Mouse (Mus musculus): ENCODE measurements at regions not wholly inside any gene's neighbourhood (a gene's known extent, or its start where the extent isn't known, plus 50 kb on each side); places are given as distances from the start of the nearest gene placed in this dataset.

- Histone ChIP-seq H3K27ac (ENCODE audit: low read length) (no peak overlapping the region), H3K9me3 (ENCODE audit: low read length) (no peaks in the 10 kb centered on the region), H3K4me2 (replicated peaks; ENCODE audit: low read depth, low read length) (no peak overlapping the region), H3K27me3 (ENCODE audit: insufficient read depth, low read length) (no peaks in the 10 kb centered on the region), H3K4me3 (ENCODE audit: low read length) (no peak overlapping the region), H3K9ac (replicated peaks; ENCODE audit: low read length) (no peak overlapping the region), H3K4me1 (ENCODE audit: insufficient read depth, low read length) (no peaks in the 10 kb centered on the region), H3K36me3 (ENCODE audit: insufficient read depth, low read length) (no peaks in the 10 kb centered on the region)
- ATAC-seq (ENCODE audit: low FRiP score, low TSS enrichment) = no peak
- WGBS = 51% methylated on average over 5 of the region's 5 CpGs
These were observed 233.5 kb upstream of the Rps6ka3 start for GRCm38 (mm10) chrX:158976648-158977047.

- H3K36me3 ChIP-seq (ENCODE audit: insufficient read depth, low read length) = no peaks in the 10 kb centered on the region
- H3K4me2 ChIP-seq (replicated peaks; ENCODE audit: low read depth, low read length) = no peak overlapping the region
- no peak overlapping the region for H3K4me3 ChIP-seq (ENCODE audit: low read length)
- WGBS = 94% methylated on average over 2 of the region's 2 CpGs
- no peaks in the 10 kb centered on the region; the same call in 1 of the 2 replicates for H3K27me3 ChIP-seq (ENCODE audit: insufficient read depth, low read length)
- no peak overlapping the region for H3K27ac ChIP-seq (ENCODE audit: low read length)
- no peak for ATAC-seq (ENCODE audit: low FRiP score, low TSS enrichment)
- H3K9me3 ChIP-seq (ENCODE audit: low read length) = no peaks in the 10 kb centered on the region
- H3K4me1 ChIP-seq (ENCODE audit: insufficient read depth, low read length) = peaks cover 4% of the 10 kb centered on the region; the same call in 1 of the 2 replicates
- no peak overlapping the region for H3K9ac ChIP-seq (replicated peaks; ENCODE audit: low read length)
These were observed 225.4 kb upstream of the Rps6ka3 start for GRCm38 (mm10) chrX:158984721-158985120.

GRCm38 (mm10) chrX:158987676-158988075, 222.4 kb upstream of the Rps6ka3 start:
- no peak for ATAC-seq (ENCODE audit: low FRiP score, low TSS enrichment)
- H3K4me3 ChIP-seq (ENCODE audit: low read length) = no peak overlapping the region

GRCm38 (mm10) chrX:159018955-159019354, 191.2 kb upstream of the Rps6ka3 start:
- Histone ChIP-seq H3K27me3 (ENCODE audit: insufficient read depth, low read length) (no peaks in the 10 kb centered on the region; the same call in 1 of the 2 replicates), H3K36me3 (ENCODE audit: insufficient read depth, low read length) (no peaks in the 10 kb centered on the region), H3K9ac (replicated peaks; ENCODE audit: low read length) (no peak overlapping the region), H3K27ac (ENCODE audit: low read length) (no peak overlapping the region), H3K4me3 (ENCODE audit: low read length) (no peak overlapping the region), H3K4me2 (replicated peaks; ENCODE audit: low read depth, low read length) (no peak overlapping the region), H3K4me1 (ENCODE audit: insufficient read depth, low read length) (no peaks in the 10 kb centered on the region), H3K9me3 (ENCODE audit: low read length) (no peaks in the 10 kb centered on the region)
- 68% methylated on average over 1 of the region's 1 CpGs for WGBS
- ATAC-seq (ENCODE audit: low FRiP score, low TSS enrichment) = no peak

More at GRCm38 (mm10) chrX:158987676-158988075, 222.4 kb upstream of the Rps6ka3 start:
- Histone ChIP-seq H3K27ac (ENCODE audit: low read length) (peak overlapping the region; percentile 24; the same call in 1 of the 2 replicates), H3K9ac (replicated peaks; ENCODE audit: low read length) (no peak overlapping the region), H3K27me3 (ENCODE audit: insufficient read depth, low read length) (peaks cover 2% of the 10 kb centered on the region; the same call in 1 of the 2 replicates), H3K36me3 (ENCODE audit: insufficient read depth, low read length) (no peaks in the 10 kb centered on the region), H3K4me1 (ENCODE audit: insufficient read depth, low read length) (peaks cover 4% of the 10 kb centered on the region; the same call in 1 of the 2 replicates), H3K4me2 (replicated peaks; ENCODE audit: low read depth, low read length) (no peak overlapping the region), H3K9me3 (ENCODE audit: low read length) (no peaks in the 10 kb centered on the region)
- 40% methylated on average over 3 of the region's 3 CpGs for WGBS

GRCm38 (mm10) chrX:159026311-159026710, 183.8 kb upstream of the Rps6ka3 start:
- H3K4me2 ChIP-seq (replicated peaks; ENCODE audit: low read depth, low read length) = no peak overlapping the region
- no peak overlapping the region for H3K4me3 ChIP-seq (ENCODE audit: low read length)
- 97% methylated on average over 1 of the region's 1 CpGs for WGBS
- no peak for ATAC-seq (ENCODE audit: low FRiP score, low TSS enrichment)
- no peaks in the 10 kb centered on the region for H3K36me3 ChIP-seq (ENCODE audit: insufficient read depth, low read length)
- H3K27ac ChIP-seq (ENCODE audit: low read length) = no peak overlapping the region
- H3K9ac ChIP-seq (replicated peaks; ENCODE audit: low read length) = no peak overlapping the region
- H3K27me3 ChIP-seq (ENCODE audit: insufficient read depth, low read length) = no peaks in the 10 kb centered on the region
- H3K9me3 ChIP-seq (ENCODE audit: low read length) = no peaks in the 10 kb centered on the region
- H3K4me1 ChIP-seq (ENCODE audit: insufficient read depth, low read length) = no peaks in the 10 kb centered on the region

GRCm38 (mm10) chrX:159031927-159032326, 178.2 kb upstream of the Rps6ka3 start:
- Histone ChIP-seq H3K4me3 (ENCODE audit: low read length) (no peak overlapping the region), H3K9me3 (ENCODE audit: low read length) (no peaks in the 10 kb centered on the region), H3K9ac (replicated peaks; ENCODE audit: low read length) (no peak overlapping the region), H3K4me2 (replicated peaks; ENCODE audit: low read depth, low read length) (no peak overlapping the region), H3K36me3 (ENCODE audit: insufficient read depth, low read length) (no peaks in the 10 kb centered on the region), H3K27me3 (ENCODE audit: insufficient read depth, low read length) (no peaks in the 10 kb centered on the region), H3K27ac (ENCODE audit: low read length) (no peak overlapping the region), H3K4me1 (ENCODE audit: insufficient read depth, low read length) (no peaks in the 10 kb centered on the region)
- 81% methylated on average over 4 of the region's 4 CpGs for WGBS
- ATAC-seq (ENCODE audit: low FRiP score, low TSS enrichment) = no peak

GRCm38 (mm10) chrX:159043432-159043831, 166.7 kb upstream of the Rps6ka3 start:
- WGBS = 19% methylated on average over 3 of the region's 3 CpGs
- ATAC-seq (ENCODE audit: low FRiP score, low TSS enrichment) = peak; percentile 54; the same call in 1 of the 2 replicates
- Histone ChIP-seq H3K9me3 (ENCODE audit: low read length) (no peaks in the 10 kb centered on the region), H3K27me3 (ENCODE audit: insufficient read depth, low read length) (no peaks in the 10 kb centered on the region), H3K4me2 (replicated peaks; ENCODE audit: low read depth, low read length) (no peak overlapping the region), H3K9ac (replicated peaks; ENCODE audit: low read length) (no peak overlapping the region), H3K36me3 (ENCODE audit: insufficient read depth, low read length) (no peaks in the 10 kb centered on the region), H3K4me3 (ENCODE audit: low read length) (no peak overlapping the region), H3K4me1 (ENCODE audit: insufficient read depth, low read length) (no peaks in the 10 kb centered on the region), H3K27ac (ENCODE audit: low read length) (no peak overlapping the region)

GRCm38 (mm10) chrX:159047876-159048275, 162.2 kb upstream of the Rps6ka3 start:
- no peaks in the 10 kb centered on the region for H3K4me1 ChIP-seq (ENCODE audit: insufficient read depth, low read length)
- H3K36me3 ChIP-seq (ENCODE audit: insufficient read depth, low read length) = no peaks in the 10 kb centered on the region
- H3K4me3 ChIP-seq (ENCODE audit: low read length) = no peak overlapping the region
- no peaks in the 10 kb centered on the region for H3K27me3 ChIP-seq (ENCODE audit: insufficient read depth, low read length)
- no peak overlapping the region for H3K27ac ChIP-seq (ENCODE audit: low read length)
- 34% methylated on average over 2 of the region's 2 CpGs for WGBS
- H3K4me2 ChIP-seq (replicated peaks; ENCODE audit: low read depth, low read length) = no peak overlapping the region
- no peak overlapping the region for H3K9ac ChIP-seq (replicated peaks; ENCODE audit: low read length)
- no peaks in the 10 kb centered on the region; the same call in 1 of the 2 replicates for H3K9me3 ChIP-seq (ENCODE audit: low read length)
- no peak for ATAC-seq (ENCODE audit: low FRiP score, low TSS enrichment)

- H3K4me2 ChIP-seq (replicated peaks; ENCODE audit: low read depth, low read length) = no peak overlapping the region
- H3K36me3 ChIP-seq (ENCODE audit: insufficient read depth, low read length) = no peaks in the 10 kb centered on the region
- H3K9me3 ChIP-seq (ENCODE audit: low read length) = no peaks in the 10 kb centered on the region; the same call in 1 of the 2 replicates
- WGBS = 47% methylated on average over 8 of the region's 8 CpGs
- no peak overlapping the region for H3K9ac ChIP-seq (replicated peaks; ENCODE audit: low read length)
- no peaks in the 10 kb centered on the region for H3K4me1 ChIP-seq (ENCODE audit: insufficient read depth, low read length)
- no peak overlapping the region for H3K4me3 ChIP-seq (ENCODE audit: low read length)
- peaks cover 7% of the 10 kb centered on the region; the same call in 1 of the 2 replicates for H3K27me3 ChIP-seq (ENCODE audit: insufficient read depth, low read length)
- no peak for ATAC-seq (ENCODE audit: low FRiP score, low TSS enrichment)
- no peak overlapping the region for H3K27ac ChIP-seq (ENCODE audit: low read length)
These were observed 154.2 kb upstream of the Rps6ka3 start for GRCm38 (mm10) chrX:159055689-159056461.

GRCm38 (mm10) chrX:159056462-159056805, 153.7 kb upstream of the Rps6ka3 start:
- H3K9me3 ChIP-seq (ENCODE audit: low read length) = no peaks in the 10 kb centered on the region; the same call in 1 of the 2 replicates
- no peak overlapping the region for H3K4me3 ChIP-seq (ENCODE audit: low read length)
- H3K4me1 ChIP-seq (ENCODE audit: insufficient read depth, low read length) = no peaks in the 10 kb centered on the region
- no peak for ATAC-seq (ENCODE audit: low FRiP score, low TSS enrichment)
- H3K4me2 ChIP-seq (replicated peaks; ENCODE audit: low read depth, low read length) = no peak overlapping the region
- H3K9ac ChIP-seq (replicated peaks; ENCODE audit: low read length) = no peak overlapping the region
- no peak overlapping the region for H3K27ac ChIP-seq (ENCODE audit: low read length)
- H3K27me3 ChIP-seq (ENCODE audit: insufficient read depth, low read length) = peaks cover 7% of the 10 kb centered on the region; the same call in 1 of the 2 replicates
- H3K36me3 ChIP-seq (ENCODE audit: insufficient read depth, low read length) = no peaks in the 10 kb centered on the region

Data from kidney, embryonic 16.5 days (tissue).